Mouse (Mus musculus) thymus, postnatal 0 days (tissue): ENCODE results near the gene Mnat1. TPM values are rescaled to one million over a fixed set of nuclear protein-coding genes. Genes with fewer than 3 reads are reported as not detected.

Experiments
- DNase-seq: peaks from one replicate; pipeline ENCODE4 v3.0.0-alpha.2; 2015; ENCODE audit warnings: low spot score
- polyA plus RNA-seq: library from polyadenylated mRNA; unstranded; fragments of >200 nt; fragmentation: Nextera tagmentation; extraction: Ambion mirVana; gene quantifications from 2 replicates; pipeline ENCODE4 v1.2.1, GENCODE M21; 2015

Gene Mnat1
- polyA plus RNA-seq, 1 experiment from 2014 or later = 37.5 TPM

- DNase-seq = no peak
Observed at GRCm38 (mm10) chr12:73230196-73230595, 106.7 kb downstream of the Mnat1 start.

DNA sequence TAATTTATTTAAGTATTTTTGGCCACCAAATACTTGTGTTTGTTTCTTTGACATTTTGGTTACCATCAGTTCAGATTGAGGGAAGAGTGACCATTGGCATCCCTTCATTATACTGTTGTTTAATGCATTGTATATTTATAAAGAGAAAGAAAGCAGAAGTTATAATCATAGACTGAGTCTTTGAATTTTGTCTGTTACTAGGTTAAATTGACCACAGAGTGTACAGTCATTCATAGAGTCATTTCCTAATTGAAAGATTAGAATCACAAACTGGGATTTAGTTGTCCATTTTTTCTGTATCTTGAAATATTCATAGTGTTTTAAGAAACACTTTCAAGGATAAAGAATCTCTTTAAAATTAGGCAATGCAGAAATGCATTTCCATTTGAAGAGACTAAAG lies 108.0 kb downstream of the Mnat1 start:
- DNase-seq = no peak

DNA sequence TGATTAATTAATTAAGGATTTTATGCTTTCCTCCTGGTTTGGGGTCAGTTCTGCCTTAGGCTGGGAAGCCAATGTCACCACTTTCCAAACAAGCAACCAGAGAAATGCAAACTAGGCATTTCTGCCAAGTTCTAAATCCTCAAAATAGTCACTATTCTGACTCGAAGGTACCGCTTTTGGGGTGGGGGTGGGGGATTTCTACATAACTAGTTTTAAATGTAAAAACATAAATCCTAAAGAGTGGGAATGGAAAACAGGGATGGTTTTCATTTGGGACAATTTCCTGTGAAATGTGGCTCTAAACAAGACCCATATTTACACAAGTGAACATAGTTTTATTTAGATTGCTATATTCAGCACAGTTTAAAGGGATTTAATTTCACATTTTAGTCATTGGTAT lies 109.1 kb downstream of the Mnat1 start:
- no peak for DNase-seq

- peak; percentile 5 for DNase-seq
Observed at GRCm38 (mm10) chr12:73241960-73242359, 118.4 kb downstream of the Mnat1 start.

GRCm38 (mm10) chr12:73245687-73246086 lies 122.2 kb downstream of the Mnat1 start:
- no peak for DNase-seq

- no peak for DNase-seq
Observed at GRCm38 (mm10) chr12:73255006-73255405, 131.5 kb downstream of the Mnat1 start.

DNA sequence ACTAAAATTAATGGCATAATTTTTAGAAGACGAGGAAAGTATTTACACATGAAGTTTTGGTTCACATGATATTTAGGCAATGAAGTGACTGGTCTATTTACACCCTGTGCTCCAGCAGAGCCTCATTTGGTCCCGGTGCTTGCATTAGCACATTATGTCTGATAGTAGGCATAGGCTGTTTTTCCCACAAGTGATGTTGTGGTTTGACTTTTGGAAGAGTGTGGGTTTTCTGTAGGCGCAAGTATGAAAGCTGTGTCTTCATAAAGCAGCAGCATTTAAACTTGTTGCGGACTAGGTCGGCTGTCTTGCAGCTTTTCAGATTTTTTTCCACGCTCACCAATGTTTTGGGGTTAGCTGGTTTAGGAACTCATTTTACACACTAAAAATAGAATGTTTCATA lies 135.8 kb downstream of the Mnat1 start:
- DNase-seq = no peak

GRCm38 (mm10) chr12:73260339-73260738 lies 136.8 kb downstream of the Mnat1 start:
- DNase-seq = no peak

DNA sequence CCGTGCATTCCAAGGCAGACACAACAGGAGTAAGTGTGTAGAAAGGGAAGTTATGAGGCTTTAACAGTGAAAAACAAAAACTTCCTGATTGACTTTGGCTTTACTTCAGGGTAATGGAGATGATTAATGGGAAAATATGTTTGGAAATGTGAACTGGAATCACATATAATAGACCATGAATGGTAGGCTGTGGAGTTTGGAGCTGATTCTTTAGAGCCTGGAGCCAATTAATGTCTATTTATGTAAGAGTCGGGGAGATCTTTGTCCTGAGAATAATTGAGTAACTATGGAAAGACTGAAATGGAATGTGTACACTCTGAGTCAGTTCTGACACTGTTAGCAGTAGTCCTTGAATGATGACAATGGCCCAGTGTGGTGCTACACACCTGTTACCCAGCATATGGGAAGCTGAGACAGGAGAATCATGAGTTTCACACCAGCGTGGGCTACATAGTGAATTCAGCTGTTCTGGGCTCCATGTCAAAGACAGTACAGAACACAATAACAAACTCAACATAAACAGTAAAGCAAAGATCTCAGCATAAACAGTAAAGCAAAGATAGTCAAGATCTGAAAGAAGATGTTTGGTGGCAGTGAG lies 142.0 kb downstream of the Mnat1 start:
- DNase-seq = no peak

GRCm38 (mm10) chr12:73266597-73266996 lies 143.1 kb downstream of the Mnat1 start:
- no peak for DNase-seq

GRCm38 (mm10) chr12:73268497-73268896 lies 145.0 kb downstream of the Mnat1 start:
- no peak for DNase-seq

DNA sequence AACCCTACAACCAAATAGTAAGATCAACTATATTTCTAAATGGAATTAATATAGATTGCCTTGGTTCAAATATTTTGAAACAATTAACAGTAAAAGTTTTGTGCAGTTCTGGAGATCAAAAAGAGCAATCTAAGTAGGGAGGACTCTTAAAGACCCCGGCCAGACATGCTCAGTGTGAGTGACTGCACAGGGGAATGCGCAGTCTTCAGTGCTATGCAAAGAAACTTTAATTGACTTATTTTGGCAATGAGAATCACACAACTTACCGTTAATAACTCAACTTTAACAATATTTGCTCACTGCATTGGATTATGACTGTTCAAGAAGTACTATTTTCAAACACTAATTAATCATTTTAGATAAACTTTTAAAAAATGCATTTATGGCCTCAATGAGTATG lies 146.0 kb downstream of the Mnat1 start:
- DNase-seq = no peak

GRCm38 (mm10) chr12:73269933-73270332 lies 146.4 kb downstream of the Mnat1 start:
- no peak for DNase-seq

DNA sequence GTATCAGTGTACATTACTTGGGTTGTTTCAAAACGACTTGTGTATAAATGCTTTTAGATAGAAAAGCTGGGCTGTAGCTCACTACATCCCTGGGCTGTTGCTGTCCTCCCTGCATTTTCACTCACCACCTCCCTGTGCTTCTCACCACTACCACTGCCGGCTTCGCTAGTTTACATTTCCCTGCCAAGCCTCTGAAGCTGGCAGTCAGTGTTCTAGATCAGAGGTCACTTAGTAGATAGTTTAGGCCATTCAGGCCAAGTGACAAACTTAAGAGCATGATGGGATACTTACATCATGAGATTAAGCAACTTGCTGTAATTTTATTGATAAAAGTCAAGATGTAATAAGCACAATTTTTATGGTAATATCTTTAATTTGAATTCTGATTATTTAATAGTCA lies 151.4 kb downstream of the Mnat1 start:
- DNase-seq = no peak

DNA sequence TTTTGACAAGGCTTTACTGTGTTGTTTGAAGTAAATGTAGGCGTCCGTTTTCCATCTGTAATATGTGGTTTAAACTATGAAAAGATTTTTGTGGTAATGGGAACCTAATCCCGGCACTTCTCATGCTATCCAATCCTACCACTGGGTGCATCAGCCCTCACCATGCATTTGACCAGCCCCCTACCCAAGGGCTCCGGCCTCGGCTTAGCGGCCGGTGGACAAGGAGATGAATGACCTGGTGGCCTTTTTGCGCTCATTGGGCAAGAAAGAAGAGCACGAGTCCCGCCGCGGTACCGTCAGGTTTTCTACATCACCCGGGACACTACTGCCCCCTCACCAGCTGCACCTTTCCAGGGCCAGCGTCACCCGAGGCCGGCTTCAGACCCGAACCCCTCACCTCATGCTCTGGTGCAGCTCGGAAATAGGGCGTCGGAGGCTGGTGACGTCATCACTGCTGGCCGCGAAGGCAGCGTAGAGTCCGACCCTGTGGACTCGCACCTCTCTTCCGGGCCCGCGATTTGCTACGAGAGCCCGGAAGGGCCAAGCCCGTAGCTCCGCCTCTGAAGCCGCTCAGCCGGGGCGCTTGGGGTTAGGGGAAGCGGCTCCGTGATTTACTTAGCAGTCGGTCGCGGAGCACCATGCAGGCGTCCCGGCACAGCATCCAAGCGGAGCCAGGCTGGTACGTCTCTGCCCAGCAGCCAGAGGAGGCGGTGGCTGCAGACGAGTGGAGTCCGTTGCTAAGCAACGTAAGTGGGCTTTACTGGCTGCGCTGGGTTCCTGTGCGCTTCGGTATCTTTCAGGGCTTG lies 163.0 kb downstream of the Mnat1 start, which contains the start of the genes Trmt5 and Slc38a6:
Gene Trmt5, minus strand, starts transcription at position 424 of the 806 bp plus-strand sequence.
Gene Slc38a6, plus strand, starts transcription at position 493 of the 806 bp plus-strand sequence.
- peak; percentile 92 for DNase-seq

DNA sequence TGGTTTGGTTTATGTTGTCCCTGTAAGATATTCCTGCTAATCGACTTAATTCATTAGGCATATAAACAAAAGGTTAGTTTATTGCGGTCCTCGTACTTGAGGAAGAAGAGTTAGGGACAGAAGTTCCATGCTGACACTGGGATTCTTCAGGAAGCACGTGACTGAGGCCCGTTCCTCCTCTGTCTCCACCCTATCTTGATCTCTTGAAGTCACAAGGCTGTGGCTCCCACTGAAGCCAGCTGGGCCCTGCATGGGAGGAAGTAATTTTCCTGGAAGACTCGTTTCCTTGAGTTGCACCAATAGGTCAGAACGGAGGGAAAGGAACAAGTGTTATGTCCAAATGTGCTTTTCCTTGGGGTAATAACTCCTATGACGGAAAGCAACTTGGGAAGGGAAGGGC lies 164.1 kb downstream of the Mnat1 start:
- no peak for DNase-seq

GRCm38 (mm10) chr12:73288626-73289025 lies 165.1 kb downstream of the Mnat1 start:
- no peak for DNase-seq

GRCm38 (mm10) chr12:73294884-73295283 lies 171.4 kb downstream of the Mnat1 start:
- DNase-seq = no peak

- DNase-seq = no peak
Observed at GRCm38 (mm10) chr12:73295505-73296140, 172.1 kb downstream of the Mnat1 start.

DNA sequence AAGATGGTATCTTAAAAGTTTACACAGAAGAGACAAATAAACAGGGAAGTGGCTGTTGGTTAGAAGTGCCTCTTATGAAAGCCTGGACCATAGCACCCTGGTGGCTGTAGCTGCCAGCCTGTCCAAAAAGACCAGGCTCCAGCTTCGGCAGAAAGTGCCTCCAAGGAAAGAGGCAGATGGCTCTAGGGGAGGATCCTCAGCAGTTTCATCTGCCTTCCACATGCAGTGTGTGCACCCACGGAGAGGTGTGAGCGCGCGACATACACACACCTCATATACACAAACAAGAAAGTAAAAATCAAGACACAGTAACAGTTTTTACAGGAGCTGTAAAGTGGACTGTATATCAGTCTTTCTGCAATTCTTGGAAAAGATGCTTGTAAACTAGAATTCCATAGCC lies 175.1 kb downstream of the Mnat1 start:
- DNase-seq = no peak

- DNase-seq = no peak
Observed at GRCm38 (mm10) chr12:73300531-73300930, 177.0 kb downstream of the Mnat1 start.

GRCm38 (mm10) chr12:73304636-73305035 lies 181.1 kb downstream of the Mnat1 start:
- no peak for DNase-seq
